Mouse (Mus musculus) liver (tissue): ENCODE measurements around the gene Ptprj.

Source experiments
- DNase-seq: peaks from one replicate; pipeline ENCODE4 v3.0.0-alpha.2; 2020; ENCODE audit warnings: mixed read lengths

The Ptprj gene

GRCm38 (mm10) chr2:90509268-90509667 lies 71.2 kb downstream of the Ptprj start:
- no peak for DNase-seq

DNA sequence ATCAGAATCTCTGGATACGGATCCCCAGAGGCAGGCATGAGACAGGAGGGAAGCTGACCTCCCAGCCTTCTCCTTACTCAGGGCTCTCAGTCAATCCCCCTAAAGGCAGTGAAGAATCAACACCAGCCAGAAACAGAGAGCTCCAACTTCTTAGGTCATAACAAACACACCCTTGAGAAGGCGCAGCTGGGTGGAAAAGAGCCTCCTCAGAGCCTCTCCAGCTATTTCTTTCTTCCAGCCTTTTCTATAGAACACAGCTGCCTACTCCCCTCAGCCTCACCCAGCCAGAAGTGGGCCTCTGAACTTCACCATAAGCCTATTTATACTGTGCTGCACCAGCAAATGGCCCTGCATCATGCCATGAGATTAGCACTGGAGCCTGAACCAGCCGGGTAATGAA lies 74.3 kb downstream of the Ptprj start:
- no peak for DNase-seq

GRCm38 (mm10) chr2:90504731-90505171 lies 75.7 kb downstream of the Ptprj start:
- DNase-seq = peak; percentile 33

DNA sequence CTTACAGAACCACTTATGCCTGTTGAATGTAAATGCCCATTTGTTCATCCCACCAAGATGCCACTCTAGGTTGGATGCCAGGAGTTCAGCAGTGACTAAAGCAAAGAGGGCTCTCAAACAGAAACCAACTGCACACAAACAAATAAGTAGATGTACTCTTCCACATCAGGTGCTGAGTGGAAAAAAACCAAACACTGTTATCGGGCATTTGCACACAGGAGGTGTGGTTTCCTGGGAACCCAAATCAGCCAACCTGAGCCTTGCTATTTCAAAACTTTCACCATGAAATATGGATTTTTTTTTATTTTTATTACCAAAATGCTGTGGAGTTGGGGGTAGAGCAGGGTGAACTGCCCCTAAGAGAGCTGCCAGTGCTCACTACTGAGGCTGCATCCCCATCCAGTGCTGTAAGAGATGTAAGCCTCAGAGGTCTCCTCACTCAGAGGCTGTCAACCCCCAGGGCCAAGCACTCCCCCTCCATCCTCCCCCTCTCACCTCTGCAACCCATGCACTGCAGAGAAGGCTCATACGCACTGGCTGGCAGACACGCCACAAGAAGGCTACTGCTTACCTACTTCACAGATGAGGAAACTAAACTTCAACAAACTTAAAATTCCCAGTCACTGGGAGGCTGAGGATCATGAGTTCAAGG lies 77.1 kb downstream of the Ptprj start:
- peak; percentile 68 for DNase-seq

GRCm38 (mm10) chr2:90502738-90503137 lies 77.7 kb downstream of the Ptprj start:
- DNase-seq = no peak

DNA sequence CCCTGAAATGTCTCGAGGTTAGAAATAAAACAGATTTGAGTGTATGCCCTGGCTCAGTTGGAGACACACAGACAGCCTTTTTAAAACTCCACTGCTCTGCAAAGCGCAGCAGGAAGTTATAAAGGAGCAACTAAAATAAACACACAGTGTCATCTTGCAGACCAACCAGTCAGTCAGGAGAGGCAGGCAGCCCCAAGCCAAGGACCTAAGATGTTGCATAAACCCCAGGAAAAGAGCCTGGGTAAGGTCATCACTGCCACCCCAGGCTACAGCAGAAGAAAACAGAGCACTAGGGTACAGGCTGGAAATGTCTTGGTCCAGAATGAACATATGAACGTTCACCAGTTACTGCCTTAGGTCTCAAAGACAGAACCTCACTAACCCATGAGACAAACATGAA lies 78.7 kb downstream of the Ptprj start:
- no peak for DNase-seq

- DNase-seq = no peak
These were observed 79.6 kb downstream of the Ptprj start for GRCm38 (mm10) chr2:90500892-90501291.

- DNase-seq = no peak
These were observed 81.4 kb downstream of the Ptprj start for GRCm38 (mm10) chr2:90499002-90499401.

DNA sequence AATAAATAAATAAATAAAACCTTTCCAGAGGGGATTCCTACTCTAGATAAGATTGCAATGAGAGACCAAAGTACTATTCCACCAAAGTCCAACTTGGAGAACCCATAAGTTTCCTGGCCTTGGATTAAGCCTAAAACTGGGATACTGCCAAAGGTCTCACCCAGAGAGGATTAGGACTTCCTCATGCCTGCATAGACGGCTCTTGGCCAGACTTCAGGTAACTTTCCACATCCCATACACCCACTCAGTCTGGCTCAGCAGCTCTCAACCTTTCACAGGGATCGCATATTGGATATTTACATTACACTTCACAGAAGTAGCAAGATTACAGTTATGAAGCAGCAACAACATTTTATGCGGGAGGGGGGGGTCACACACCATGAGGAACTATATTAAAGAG lies 82.9 kb downstream of the Ptprj start:
- no peak for DNase-seq

- no peak for DNase-seq
These were observed 83.8 kb downstream of the Ptprj start for GRCm38 (mm10) chr2:90496680-90497074.

- no peak for DNase-seq
These were observed 84.3 kb downstream of the Ptprj start for GRCm38 (mm10) chr2:90496012-90496679.

GRCm38 (mm10) chr2:90490279-90491046 lies 90.0 kb downstream of the Ptprj start:
- DNase-seq = no peak

DNA sequence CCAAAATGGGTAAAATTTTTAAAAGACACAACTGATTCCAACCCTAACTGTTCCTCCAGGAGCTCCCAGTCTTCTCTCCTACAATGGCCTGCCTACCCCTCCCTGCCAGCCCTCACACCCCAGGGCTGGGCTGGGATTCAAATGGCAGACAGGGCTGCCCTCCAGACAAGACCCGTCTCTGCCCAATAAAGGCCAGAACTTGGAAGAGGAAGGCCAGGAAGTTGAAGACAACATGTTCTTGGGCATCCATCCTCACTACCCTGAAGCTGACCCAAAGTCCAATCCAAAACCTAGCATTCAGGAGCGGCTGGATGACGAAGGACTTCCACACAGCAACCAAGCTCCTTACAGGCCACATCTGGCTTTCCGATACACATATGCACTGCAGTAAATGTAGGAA lies 90.6 kb downstream of the Ptprj start:
- DNase-seq = no peak

DNA sequence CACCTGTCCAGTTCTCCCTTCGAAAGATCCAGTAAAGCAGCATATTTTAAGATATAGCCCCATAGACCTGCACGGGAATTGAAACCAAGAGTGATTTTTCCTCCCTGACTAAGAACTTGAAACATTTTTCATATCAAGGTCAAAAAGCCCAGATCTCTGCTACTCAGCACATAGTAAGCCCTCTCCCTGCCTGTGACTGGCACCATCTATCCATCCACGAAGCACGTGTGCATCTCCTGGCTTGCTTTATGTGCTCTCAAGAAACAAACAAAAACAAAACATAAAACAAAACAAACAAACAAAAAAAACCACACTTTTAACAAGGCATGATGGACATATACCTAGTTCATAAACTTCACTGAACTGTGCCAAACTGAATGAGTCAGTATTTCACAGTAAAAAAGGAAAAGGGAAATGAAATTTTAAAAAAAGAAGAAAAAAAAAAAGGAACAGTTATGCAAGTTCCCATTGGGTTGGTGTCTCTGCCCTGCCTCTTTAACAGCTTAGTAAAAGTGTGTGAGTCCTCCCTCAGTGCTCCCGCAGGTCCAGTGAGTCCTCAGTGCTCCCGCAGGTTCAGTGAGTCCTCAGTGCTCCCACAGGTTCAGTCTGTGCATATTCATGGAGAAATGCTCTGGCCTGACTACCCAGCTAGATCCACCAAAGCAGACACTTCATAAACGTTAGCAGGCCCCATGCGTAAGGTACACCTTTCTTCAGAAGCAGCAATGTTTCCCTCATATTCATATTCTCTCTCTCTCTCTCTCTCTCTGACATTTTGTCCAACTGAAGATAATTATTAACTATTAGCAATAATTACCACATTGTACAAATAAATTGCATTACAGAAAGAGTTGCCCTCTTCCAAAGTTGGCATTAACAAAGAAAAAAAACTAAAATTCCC lies 91.5 kb downstream of the Ptprj start:
- DNase-seq = no peak

DNA sequence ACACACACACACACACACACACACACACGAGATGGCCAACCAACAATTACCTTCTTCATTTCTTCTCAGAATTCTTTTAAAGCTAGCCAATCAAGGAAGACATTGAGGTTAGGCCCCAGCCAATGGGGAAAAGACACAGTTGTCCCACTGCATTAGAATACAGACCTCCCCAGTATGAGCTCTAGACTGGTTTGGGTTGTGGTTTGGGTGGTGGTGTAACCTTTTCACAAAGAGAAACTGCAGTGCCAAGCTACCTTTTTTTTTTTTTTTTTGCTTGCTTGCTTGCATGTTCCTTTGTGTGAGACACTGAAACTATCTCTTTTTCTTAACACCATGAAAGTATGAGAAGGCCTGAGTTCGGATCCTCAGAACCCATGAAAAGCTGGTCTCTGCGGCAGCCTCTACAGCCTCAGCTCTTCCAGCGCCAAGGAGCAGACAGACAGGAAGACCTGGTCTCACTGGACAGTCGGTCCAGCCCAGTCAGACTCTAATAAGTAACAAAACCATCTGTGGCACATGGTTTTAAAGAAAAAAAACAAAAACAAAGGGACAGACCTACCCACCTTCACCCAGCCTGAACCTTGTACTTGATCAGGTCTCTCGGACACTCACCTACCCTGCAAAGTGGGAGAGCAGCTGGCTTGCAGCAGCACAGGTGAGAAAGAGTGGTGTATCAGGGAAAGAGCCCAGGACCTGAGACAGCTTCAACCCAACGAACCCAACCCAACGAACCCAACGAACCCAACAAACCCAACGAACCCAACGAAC lies 92.8 kb downstream of the Ptprj start:
- DNase-seq = no peak

- DNase-seq = no peak
These were observed 94.2 kb downstream of the Ptprj start for GRCm38 (mm10) chr2:90486226-90486755.

DNA sequence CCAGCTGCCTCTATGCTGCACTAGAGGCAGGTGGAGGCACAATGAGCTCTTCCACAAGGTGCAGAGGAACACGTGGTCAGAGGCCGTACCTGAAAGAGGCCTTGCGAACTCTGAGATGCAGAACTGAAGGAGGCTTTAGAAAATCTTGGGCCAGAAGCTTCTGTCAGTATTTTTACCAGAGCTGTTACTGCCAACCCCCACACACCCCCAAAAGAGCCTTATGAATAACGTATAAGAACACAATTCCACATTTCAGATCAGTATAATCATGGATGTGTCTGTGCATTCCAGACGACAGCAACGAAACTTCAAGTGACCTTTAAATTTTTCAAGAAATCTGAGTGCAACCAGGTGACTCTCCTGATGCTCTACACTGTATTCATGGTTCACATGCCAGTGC lies 98.9 kb downstream of the Ptprj start:
- no peak for DNase-seq

DNA sequence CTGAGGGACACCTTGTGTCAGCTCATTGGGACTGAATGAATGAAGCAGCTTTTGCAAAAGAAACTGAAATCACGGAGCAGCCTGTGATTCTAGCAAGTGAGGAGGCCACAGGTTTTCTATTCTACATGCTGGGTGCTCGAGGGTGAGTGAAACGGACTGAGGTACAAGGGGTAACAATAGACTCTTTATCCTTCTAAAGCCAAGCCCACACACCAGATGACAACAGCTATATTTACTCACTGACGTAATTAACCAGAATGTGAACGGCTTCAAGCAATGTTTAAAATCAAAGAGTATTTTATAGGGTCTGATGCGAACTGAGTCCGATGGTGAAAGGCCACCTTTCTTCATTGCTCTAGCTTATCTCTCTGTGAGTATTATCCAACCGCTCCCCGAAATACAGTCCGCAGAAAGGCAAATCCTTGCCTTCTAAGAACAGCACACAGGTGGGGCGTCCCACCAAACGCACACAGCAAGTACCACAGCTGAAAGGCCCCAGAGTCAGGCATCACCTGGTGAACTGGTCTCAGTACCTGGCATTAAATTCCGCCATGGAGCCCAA lies 99.6 kb downstream of the Ptprj start:
- DNase-seq = no peak

GRCm38 (mm10) chr2:90478531-90478930 lies 101.9 kb downstream of the Ptprj start:
- DNase-seq = no peak

GRCm38 (mm10) chr2:90477617-90478016 lies 102.8 kb downstream of the Ptprj start:
- no peak for DNase-seq

DNA sequence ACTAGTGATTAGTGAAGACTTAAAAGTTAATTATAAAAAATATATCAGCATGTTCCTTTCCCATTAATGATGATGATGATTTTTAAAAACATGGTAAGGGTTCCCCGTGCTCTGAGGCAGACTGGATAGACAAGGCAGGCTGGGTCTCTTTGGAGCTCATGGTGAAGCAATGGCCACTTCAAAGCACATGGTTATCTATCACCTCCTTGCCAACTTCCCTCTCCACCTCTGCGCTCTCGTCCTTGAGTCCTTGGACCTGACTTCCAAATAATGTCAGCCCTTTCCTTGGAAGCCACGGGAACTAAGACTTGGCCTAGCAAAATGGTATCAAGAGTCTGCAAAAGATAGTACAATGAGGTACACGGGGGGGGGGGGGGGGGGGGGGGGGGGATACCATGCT lies 103.7 kb downstream of the Ptprj start:
- DNase-seq = no peak

DNA sequence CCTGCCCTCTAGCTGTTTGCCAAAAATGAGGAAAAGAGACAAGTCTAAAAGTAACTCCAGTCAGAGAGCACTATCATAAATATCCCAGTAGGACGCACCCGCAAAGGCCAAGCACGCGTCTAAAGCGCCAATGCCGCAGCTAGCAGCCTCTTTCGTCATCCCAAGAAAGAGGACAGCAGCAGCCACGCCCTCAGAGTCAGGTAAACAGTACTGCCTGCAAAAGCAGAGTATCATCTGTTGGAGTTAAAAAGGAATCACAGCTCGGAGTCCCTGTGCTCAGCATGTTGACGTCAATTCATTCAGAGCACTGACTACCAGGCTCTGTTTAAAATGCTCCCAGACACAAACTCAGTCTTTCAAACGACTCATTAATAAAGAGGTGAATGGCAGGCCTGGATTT lies 104.1 kb downstream of the Ptprj start:
- no peak for DNase-seq
